In genomic region chr6:113419199-113419587, GRCm38 (mm10) we compare ENCODE assay signal across 8 mouse cellular contexts. TPM values are rescaled to one million over a fixed set of nuclear protein-coding genes. Genes with fewer than 3 reads are reported as not detected.
A peak's percentile ranks its signal among the peaks of the same experiment; 100 is the strongest.
DNase-seq lines count a peak whose midpoint lies in the region; ATAC-seq and TF ChIP-seq lines count a peak whose summit lies in the region.

Rpusd3 (minus strand) TSS chr6:113419340.

- intact Hi-C loops in heart, postnatal 36 days (cut with DNase I), result loop anchor here (2.0 kb wide), 1 partner anchor 40 kb away; the partner anchor contains the start of gene Arpc4

- peak within 1 kb of the TSS; percentile 84 for H3K9ac ChIP-seq in ES-E14 (ENCODE audit: insufficient read depth, low read depth, low read length, poor library complexity, severe bottlenecking)
- peak within 1 kb of the TSS; percentile 75 for H3K9ac ChIP-seq in forebrain, embryonic 16.5 days (replicated peaks; ENCODE audit: low read depth, low read length)
- peak within 1 kb of the TSS; percentile 76 for H3K9ac ChIP-seq in lung, embryonic 14.5 days

- peaks cover 16% of the 10 kb centered on the region for H3K36me3 ChIP-seq in ES-E14 (ENCODE audit: control insufficient read depth, insufficient read depth, low read length, poor library complexity, severe bottlenecking)
- no peaks in the 10 kb centered on the region; the same call in 1 of the 2 replicates for H3K36me3 ChIP-seq in forebrain, embryonic 16.5 days (ENCODE audit: control insufficient read depth, insufficient read depth)
- H3K36me3 ChIP-seq in lung, embryonic 14.5 days (ENCODE audit: insufficient read depth), result peaks cover 16% of the 10 kb centered on the region
- no peaks in the 10 kb centered on the region for H3K36me3 ChIP-seq in thymus, adult 2 months (ENCODE audit: control insufficient read depth, insufficient read depth, low read length)

- TF ChIP-seq CTCF in layer of hippocampus, adult 2 months (conservative IDR thresholded peaks at IDR 0.05), result no peak
- TF ChIP-seq CTCF in lung, embryonic 14.5 days (IDR thresholded peaks at IDR 0.05; ENCODE audit: low read depth), result no peak
- no peak for TF ChIP-seq CTCF in olfactory bulb, adult 2 months (IDR thresholded peaks at IDR 0.05; ENCODE audit: insufficient read depth, low read depth, low read length)
- TF ChIP-seq CTCF in thymus, adult 2 months (IDR thresholded peaks at IDR 0.05; ENCODE audit: borderline replicate concordance, control insufficient read depth, extremely low read depth, insufficient read depth, low read length, poor library complexity), result no peak

- peak within 1 kb of the TSS; percentile 88 for H3K4me2 ChIP-seq in forebrain, embryonic 16.5 days (ENCODE audit: low read length)
- peak within 1 kb of the TSS; percentile 94 for H3K4me2 ChIP-seq in lung, embryonic 14.5 days

- H3K9me3 ChIP-seq in ES-E14 (ENCODE audit: control insufficient read depth, insufficient read depth, low read depth, low read length), result no peaks in the 10 kb centered on the region
- H3K9me3 ChIP-seq in forebrain, embryonic 16.5 days (ENCODE audit: control insufficient read depth, low read length), result no peaks in the 10 kb centered on the region
- no peaks in the 10 kb centered on the region for H3K9me3 ChIP-seq in lung, embryonic 14.5 days (ENCODE audit: low read depth, low read length)

- peak; percentile 100 for ATAC-seq in forebrain, embryonic 16.5 days
- peak; percentile 99 for ATAC-seq in lung, embryonic 14.5 days (ENCODE audit: insufficient read depth)

- no peak within 1 kb of the TSS for H3K27ac ChIP-seq in ES-E14 (ENCODE audit: insufficient read depth, low read depth, low read length, poor library complexity, severe bottlenecking)
- H3K27ac ChIP-seq in forebrain, embryonic 16.5 days (ENCODE audit: low read length), result 0 out of 2 replicates have a peak within 1 kb of the TSS, but pooled peaks have one; percentile 6
- H3K27ac ChIP-seq in layer of hippocampus, adult 2 months, result peak within 1 kb of the TSS; percentile 93
- H3K27ac ChIP-seq in lung, embryonic 14.5 days (ENCODE audit: low read depth), result peak within 1 kb of the TSS; percentile 26; the same call in 1 of the 2 replicates
- H3K27ac ChIP-seq in olfactory bulb, adult 2 months (ENCODE audit: insufficient read depth, low read depth, low read length), result peak within 1 kb of the TSS; percentile 43
- no peak within 1 kb of the TSS for H3K27ac ChIP-seq in thymus, adult 2 months (ENCODE audit: control insufficient read depth, insufficient read depth, low read length)

- peak within 1 kb of the TSS; percentile 81 to 82 for H3K4me3 ChIP-seq in ES-E14 (ENCODE audit: insufficient read depth in 1 of 2, low read depth in 1 of 2, low read length in 2 of 2, poor library complexity in 1 of 2, severe bottlenecking in 1 of 2)
- H3K4me3 ChIP-seq in forebrain, embryonic 16.5 days (replicated peaks; ENCODE audit: low read length), result peak within 1 kb of the TSS; percentile 74
- H3K4me3 ChIP-seq in layer of hippocampus, adult 2 months, result peak within 1 kb of the TSS; percentile 65
- H3K4me3 ChIP-seq in lung, embryonic 14.5 days (ENCODE audit: low read depth, low read length), result peak within 1 kb of the TSS; percentile 58
- peak within 1 kb of the TSS; percentile 68 for H3K4me3 ChIP-seq in olfactory bulb, adult 2 months (ENCODE audit: insufficient read depth, low read depth, low read length)
- peak within 1 kb of the TSS; percentile 70 for H3K4me3 ChIP-seq in thymus, adult 2 months (ENCODE audit: control insufficient read depth, insufficient read depth, low read length)

- peak; percentile 78 for TF ChIP-seq POLR2A in olfactory bulb, adult 2 months (IDR thresholded peaks at IDR 0.05; ENCODE audit: insufficient read depth, low read depth, low read length)
- peak; percentile 54; the same call in 1 of the 2 replicates for TF ChIP-seq POLR2A in thymus, adult 2 months (IDR thresholded peaks at IDR 0.05; ENCODE audit: control insufficient read depth, extremely low read depth, insufficient read depth, low read length, poor library complexity)

- in situ Hi-C loops in ES-E14 (cut with MboI; ENCODE audit: low sequenced_read_pairs in 2 of 2, unreplicated experiment in 2 of 2), result no loop called here

- WGBS in forebrain, embryonic 16.5 days, result under 1% methylated on average over 25 of the region's 25 CpGs
- WGBS in lung, embryonic 14.5 days, result 0% methylated on average over 25 of the region's 25 CpGs
- WGBS in olfactory bulb, adult 2 months, result under 1% methylated on average over 25 of the region's 25 CpGs
- WGBS in thymus, adult 2 months, result under 1% methylated on average over 25 of the region's 25 CpGs

- DNase-seq in ES-E14 (ENCODE audit: low read depth, low spot score), result peak; percentile 99
- DNase-seq in cerebellum, adult 11-12 months, result peak; percentile 96
- peak; percentile 100 for DNase-seq in heart, postnatal 36 days
- DNase-seq in layer of hippocampus, adult 2 months (ENCODE audit: low spot score in 2 of 2), result peak; percentile 97 to 99
- peak; percentile 100 for DNase-seq in lung, embryonic 14.5 days
- DNase-seq in thymus, adult 2 months, result peak; percentile 99

- no peaks in the 10 kb centered on the region for H3K27me3 ChIP-seq in forebrain, embryonic 16.5 days (replicated peaks; ENCODE audit: control insufficient read depth, insufficient read depth, low read length)
- no peaks in the 10 kb centered on the region for H3K27me3 ChIP-seq in lung, embryonic 14.5 days (ENCODE audit: insufficient read depth, low read length)
- H3K27me3 ChIP-seq in thymus, adult 2 months (ENCODE audit: control insufficient read depth, insufficient read depth, low read length), result no peaks in the 10 kb centered on the region

- peaks cover 0 to 2% of the 10 kb centered on the region in 2 experiments; a peak in 1 of 4 replicates for H3K4me1 ChIP-seq in ES-E14 (ENCODE audit: control insufficient read depth in 2 of 2, insufficient read depth in 2 of 2, low read length in 2 of 2, poor library complexity in 1 of 2)
- peaks cover 12% of the 10 kb centered on the region for H3K4me1 ChIP-seq in forebrain, embryonic 16.5 days (replicated peaks; ENCODE audit: control insufficient read depth, insufficient read depth, low read length)
- peaks cover 8% of the 10 kb centered on the region; the same call in 1 of the 2 replicates for H3K4me1 ChIP-seq in lung, embryonic 14.5 days (ENCODE audit: insufficient read depth)
- peaks cover 21% of the 10 kb centered on the region for H3K4me1 ChIP-seq in olfactory bulb, adult 2 months (ENCODE audit: control insufficient read depth, insufficient read depth, low read length)
- H3K4me1 ChIP-seq in thymus, adult 2 months (replicated peaks; ENCODE audit: control insufficient read depth, insufficient read depth, low read length), result peaks cover 12% of the 10 kb centered on the region

TF ChIP-seq in ES-E14, 5 proteins besides CTCF, POLR2A, EP300 and RAD21:
- TF ChIP-seq HCFC1 (IDR thresholded peaks at IDR 0.05; ENCODE audit: borderline replicate concordance, insufficient read depth, low read length), result no peak
- TF ChIP-seq CHD2 (IDR thresholded peaks at IDR 0.05; ENCODE audit: low read depth, low read length), result peak; percentile 84

RNA-seq across cellular contexts. Expression of gene Rpusd3, which starts in this region (rescaled TPM):
- 34.5 and 42.3 TPM in 2 replicates for total RNA-seq in ES-E14 (2012; rRNA removed)
- 13.9 and 16.3 TPM in 2 replicates for polyA plus RNA-seq in forebrain, embryonic 16.5 days (2015; fragmentation: Nextera tagmentation; extraction: Ambion mirVana)
- 10 to 100 TPM in 1 of 2 experiments, 1 to 10 TPM in 1; 9.9 to 11.6 TPM for total RNA-seq in heart, postnatal 36 days (2021)
- 10 to 100 TPM; 40.2 to 44.4 TPM for total RNA-seq in layer of hippocampus, adult 2 months (2021)
- 15.7 and 18.8 TPM in 2 replicates for polyA plus RNA-seq in lung, embryonic 14.5 days (2014; fragmentation: Nextera tagmentation; extraction: Ambion mirVana)
- not detected in 2 replicates for polyA plus RNA-seq in olfactory bulb, adult 2 months (2012; ENCODE audit: insufficient read depth, insufficient read length, low replicate concordance, missing spikeins)
- 81.6 and 94.5 TPM in 2 replicates for polyA plus RNA-seq in thymus, adult 2 months (2012; rRNA removed)

Comparison
In these comparisons a context has a peak if more than half of its experiments do, and no peak if none do; other contexts are left out.
1. RNA of gene Rpusd3 (polyA plus RNA-seq): 81.6 to 94.5 TPM in thymus, adult 2 months, 15.7 to 18.8 TPM in lung, embryonic 14.5 days and 13.9 to 16.3 TPM in forebrain, embryonic 16.5 days; not detected in olfactory bulb, adult 2 months; every median in the first group is over 10 times any median in the second.
2. H3K27ac ChIP-seq: peak in forebrain, embryonic 16.5 days (single experiment), layer of hippocampus, adult 2 months (single experiment), lung, embryonic 14.5 days (single experiment) and olfactory bulb, adult 2 months (single experiment); none in ES-E14 (single experiment) and thymus, adult 2 months (single experiment).
3. Peak in every context shown above with its lines, with median percentiles within 50 percentile points of each other: DNase-seq, H3K4me3 ChIP-seq and H3K9ac ChIP-seq.